Mouse (Mus musculus) thymus, adult 2 months (tissue): ENCODE measurements at regions not wholly inside any gene's neighbourhood (a gene's known extent, or its start where the extent isn't known, plus 50 kb on each side); places are given as distances from the start of the nearest gene placed in this dataset.

ENCODE experiments used
- DNase-seq: peaks from one replicate; pipeline ENCODE4 v3.0.0; 2021
- H3K27ac ChIP-seq: fragments of 200-500 bp; 2 replicates; pipeline ENCODE4 v1.5.1; 2012; ENCODE audit warnings: low read length, control low read depth; ENCODE audit not compliant: control insufficient read depth, insufficient read depth
- H3K27me3 ChIP-seq: fragments of 200-500 bp; 2 replicates; pipeline ENCODE4 v1.6.1; 2012; ENCODE audit warnings: mild to moderate bottlenecking, low read length, moderate library complexity, mixed read lengths; ENCODE audit not compliant: control insufficient read depth, insufficient read depth
- H3K36me3 ChIP-seq: fragments of 200-500 bp; 2 replicates; pipeline ENCODE4 v1.6.1; 2012; ENCODE audit warnings: mild to moderate bottlenecking, low read length, moderate library complexity; ENCODE audit not compliant: control insufficient read depth, insufficient read depth
- H3K4me1 ChIP-seq: fragments of 200-500 bp; replicated peaks from 2 replicates; pipeline ENCODE4 v1.6.1; 2012; ENCODE audit warnings: low read length; ENCODE audit not compliant: control insufficient read depth, insufficient read depth
- H3K4me3 ChIP-seq: fragments of 200-500 bp; 2 replicates; pipeline ENCODE4 v1.5.1; 2012; ENCODE audit warnings: mild to moderate bottlenecking, low read length, control low read depth, moderate library complexity; ENCODE audit not compliant: control insufficient read depth, insufficient read depth
- CTCF ChIP-seq: fragments of 200-500 bp; IDR thresholded peaks from 2 replicates; pipeline ENCODE4 v1.5.1; 2012; ENCODE audit warnings: mild to moderate bottlenecking, control low read depth, low read length, moderate library complexity, borderline replicate concordance; ENCODE audit not compliant: control insufficient read depth, poor library complexity, insufficient read depth; ENCODE audit errors: extremely low read depth
- POLR2A ChIP-seq: fragments of 200-500 bp; IDR thresholded peaks from 2 replicates; pipeline ENCODE4 v1.6.1; 2012; ENCODE audit warnings: mild to moderate bottlenecking, low read length, control low read depth, moderate library complexity; ENCODE audit not compliant: control insufficient read depth, poor library complexity, insufficient read depth; ENCODE audit errors: extremely low read depth
- WGBS: fragments of 180-500 bp; shearing (Covaris S2); methylation state at CpG from one replicate; pipeline ENCODE4 v1.1.7; 2018; 5-methylcytosine and 5-hydroxymethylcytosine counted together

GRCm38 (mm10) chr10:99602331-99602730 is 157.1 kb downstream of the Csl start:
- TF ChIP-seq POLR2A, result no peak
- TF ChIP-seq CTCF, result no peak

GRCm38 (mm10) chr10:99604172-99604571 is 155.3 kb downstream of the Csl start:
- Histone ChIP-seq H3K27me3 (no peaks in the 10 kb centered on the region), H3K4me1 (no peaks in the 10 kb centered on the region), H3K27ac (no peak overlapping the region), H3K4me3 (no peak overlapping the region), H3K36me3 (no peaks in the 10 kb centered on the region)
- TF ChIP-seq CTCF (no peak), POLR2A (no peak)
- no peak for DNase-seq
- WGBS, result 93% methylated on average over 1 of the region's 1 CpGs

More at GRCm38 (mm10) chr10:99602331-99602730, 157.1 kb downstream of the Csl start:
- Histone ChIP-seq H3K27ac (no peak overlapping the region), H3K27me3 (no peaks in the 10 kb centered on the region), H3K4me1 (no peaks in the 10 kb centered on the region), H3K4me3 (no peak overlapping the region), H3K36me3 (no peaks in the 10 kb centered on the region)
- WGBS, result 79% methylated on average over 5 of the region's 5 CpGs
- no peak for DNase-seq

GRCm38 (mm10) chr10:99608477-99608876 is 151.0 kb downstream of the Csl start:
- H3K27ac ChIP-seq, result peak overlapping the region; percentile 62
- 0 out of 2 replicates have a peak overlapping the region, but pooled peaks have one; percentile 8 for H3K4me3 ChIP-seq
- H3K27me3 ChIP-seq, result no peaks in the 10 kb centered on the region
- no peaks in the 10 kb centered on the region for H3K4me1 ChIP-seq
- DNase-seq, result no peak
- H3K36me3 ChIP-seq, result no peaks in the 10 kb centered on the region
- 94% methylated on average over 10 of the region's 10 CpGs for WGBS
- TF ChIP-seq POLR2A (no peak), CTCF (no peak)

- H3K4me1 ChIP-seq, result no peaks in the 10 kb centered on the region
- H3K27ac ChIP-seq, result no peak overlapping the region
- 94% methylated on average over 3 of the region's 3 CpGs for WGBS
- TF ChIP-seq POLR2A (no peak), CTCF (no peak)
- no peak for DNase-seq
- no peaks in the 10 kb centered on the region for H3K36me3 ChIP-seq
- no peak overlapping the region for H3K4me3 ChIP-seq
- no peaks in the 10 kb centered on the region for H3K27me3 ChIP-seq
Measured at GRCm38 (mm10) chr10:99609420-99609819, 150.0 kb downstream of the Csl start.

GRCm38 (mm10) chr10:99610890-99611289 is 148.6 kb downstream of the Csl start:
- WGBS, result 97% methylated on average over 4 of the region's 4 CpGs
- H3K4me1 ChIP-seq, result no peaks in the 10 kb centered on the region
- TF ChIP-seq CTCF, result no peak
- TF ChIP-seq POLR2A, result no peak
- no peak overlapping the region for H3K4me3 ChIP-seq
- no peaks in the 10 kb centered on the region for H3K36me3 ChIP-seq
- no peak for DNase-seq
- H3K27me3 ChIP-seq, result no peaks in the 10 kb centered on the region
- H3K27ac ChIP-seq, result no peak overlapping the region

- WGBS, result 75% methylated on average over 7 of the region's 7 CpGs
- Histone ChIP-seq H3K4me1 (no peaks in the 10 kb centered on the region), H3K27me3 (no peaks in the 10 kb centered on the region), H3K27ac (no peak overlapping the region), H3K4me3 (no peak overlapping the region), H3K36me3 (no peaks in the 10 kb centered on the region)
- no peak for DNase-seq
- TF ChIP-seq CTCF, result no peak
- TF ChIP-seq POLR2A, result no peak
Measured at GRCm38 (mm10) chr10:99614392-99615249, 144.8 kb downstream of the Csl start.
